In genomic region chr3:88914384-88914810, GRCm38 (mm10) we compare ENCODE assay signal across 8 mouse cellular contexts. TPM values are rescaled to one million over a fixed set of nuclear protein-coding genes. Genes with fewer than 3 reads are reported as not detected.
DNase-seq lines count a peak whose midpoint lies in the region; ATAC-seq and TF ChIP-seq lines count a peak whose summit lies in the region.

No protein-coding gene starts in this region.

- H3K9me3 ChIP-seq in forebrain, embryonic 14.5 days (replicated peaks; ENCODE audit: control insufficient read depth, low read length), result no peaks in the 10 kb centered on the region
- no peaks in the 10 kb centered on the region for H3K9me3 ChIP-seq in liver, embryonic 14.5 days (ENCODE audit: control insufficient read depth, low read length)

- no peaks in the 10 kb centered on the region for H3K27me3 ChIP-seq in forebrain, embryonic 14.5 days (replicated peaks; ENCODE audit: control insufficient read depth, insufficient read depth, low read length)
- H3K27me3 ChIP-seq in liver, embryonic 14.5 days (ENCODE audit: control insufficient read depth, insufficient read depth, low read length), result no peaks in the 10 kb centered on the region

- peak overlapping the region; percentile 80 for H3K4me2 ChIP-seq in forebrain, embryonic 14.5 days (ENCODE audit: low read length)
- peak overlapping the region; percentile 92 for H3K4me2 ChIP-seq in liver, embryonic 14.5 days (ENCODE audit: low read depth)

- peak; percentile 8; the same call in 1 of the 2 replicates for ATAC-seq in forebrain, embryonic 14.5 days
- no peak for ATAC-seq in liver, embryonic 14.5 days (ENCODE audit: insufficient read depth)

- peak overlapping the region; percentile 82 for H3K9ac ChIP-seq in forebrain, embryonic 14.5 days (ENCODE audit: low read length)
- H3K9ac ChIP-seq in liver, embryonic 14.5 days (replicated peaks), result peak overlapping the region; percentile 64

- peaks cover 6% of the 10 kb centered on the region; the same call in 1 of the 2 replicates for H3K4me1 ChIP-seq in forebrain, embryonic 14.5 days (ENCODE audit: control insufficient read depth, insufficient read depth, low read length)
- peaks cover 3 to 9% of the 10 kb centered on the region in 2 experiments; a peak in 1 of 4 replicates for H3K4me1 ChIP-seq in liver, embryonic 14.5 days (replicated peaks; ENCODE audit: control insufficient read depth in 2 of 2, insufficient read depth in 2 of 2, low read length in 1 of 2)

- H3K36me3 ChIP-seq in forebrain, embryonic 14.5 days (ENCODE audit: control insufficient read depth, insufficient read depth, low read length), result peaks cover 27% of the 10 kb centered on the region
- H3K36me3 ChIP-seq in liver, embryonic 14.5 days (replicated peaks; ENCODE audit: control insufficient read depth, insufficient read depth, low read depth), result peaks cover 11% of the 10 kb centered on the region

- WGBS in forebrain, embryonic 14.5 days, result 33% methylated on average over 8 of the region's 8 CpGs
- 22% methylated on average over 8 of the region's 8 CpGs for WGBS in liver, embryonic 14.5 days (ENCODE audit: insufficient replicate concordance)

- peak overlapping the region; percentile 69 for H3K4me3 ChIP-seq in forebrain, embryonic 14.5 days (ENCODE audit: low read depth, low read length)
- H3K4me3 ChIP-seq in liver, embryonic 14.5 days (ENCODE audit: insufficient read depth in 1 of 2, low read depth in 2 of 2, low read length in 2 of 2), result peak overlapping the region; percentile 76

- TF ChIP-seq CTCF in liver, embryonic 14.5 days (IDR thresholded peaks at IDR 0.05; ENCODE audit: low read depth), result no peak

- peak overlapping the region; percentile 76 for H3K27ac ChIP-seq in forebrain, embryonic 14.5 days (ENCODE audit: low read depth, low read length)
- peak overlapping the region; percentile 29; the same call in 1 of the 2 replicates for H3K27ac ChIP-seq in liver, embryonic 14.5 days

- DNase-seq in thymus, postnatal 14 days, result peak; percentile 22
- no peak for DNase-seq in thymus, postnatal 36 days
- DNase-seq in forebrain, embryonic 14.5 days (ENCODE audit: low spot score), result no peak
- no peak for DNase-seq in liver, embryonic 14.5 days (ENCODE audit: low read depth in 3 of 3, low spot score in 3 of 3)
- DNase-seq in frontal cortex, adult 2 months (ENCODE audit: extremely low spot score in 1 of 2, low spot score in 1 of 2), result no peak
- DNase-seq in gastrocnemius, postnatal 10 days, result no peak
- no peak for DNase-seq in gastrocnemius, adult 8-10 months (ENCODE audit: low spot score in 2 of 2)
- DNase-seq in right cerebral cortex, adult 2 months (ENCODE audit: low spot score in 2 of 2), result no peak

- TF ChIP-seq EP300 in liver, embryonic 14.5 days (IDR thresholded peaks at IDR 0.05; ENCODE audit: low read depth), result no peak

RNA-seq across cellular contexts. Expression of gene Msto1, which starts 0.6 kb away (rescaled TPM):
- polyA plus RNA-seq in forebrain, embryonic 14.5 days (2014; fragmentation: Nextera tagmentation; extraction: Ambion mirVana), result 46.5 and 51.9 TPM in 2 replicates
- polyA plus RNA-seq in liver, embryonic 14.5 days (2012; rRNA removed), result 9.7 and 10.4 TPM in 2 replicates
- polyA plus RNA-seq in liver, embryonic 14.5 days (2014; fragmentation: Nextera tagmentation; extraction: Ambion mirVana), result 12.0 and 13.1 TPM in 2 replicates
- 34.7 and 36.8 TPM in 2 replicates for polyA plus RNA-seq in frontal cortex, adult 2 months (2012; rRNA removed)
- total RNA-seq in gastrocnemius, postnatal 10 days (2021), result 10 to 100 TPM; 13.8 to 18.7 TPM
- total RNA-seq in gastrocnemius, adult 8-10 months (2022), result 1 to 10 TPM; 6.6 to 8.3 (median 7.7) TPM

RNA-seq across cellular contexts. Expression of gene Ash1l, which starts 36.0 kb away (rescaled TPM):
- 13.6 and 18.1 TPM in 2 replicates for polyA plus RNA-seq in forebrain, embryonic 14.5 days (2014; fragmentation: Nextera tagmentation; extraction: Ambion mirVana)
- 2.3 and 3.2 TPM in 2 replicates for polyA plus RNA-seq in liver, embryonic 14.5 days (2012; rRNA removed)
- polyA plus RNA-seq in liver, embryonic 14.5 days (2014; fragmentation: Nextera tagmentation; extraction: Ambion mirVana), result 3.6 TPM in 2 replicates
- 31.4 and 33.0 TPM in 2 replicates for polyA plus RNA-seq in frontal cortex, adult 2 months (2012; rRNA removed)
- 10 to 100 TPM; 28.8 to 35.3 TPM for total RNA-seq in gastrocnemius, postnatal 10 days (2021)
- total RNA-seq in gastrocnemius, adult 8-10 months (2022), result 10 to 100 TPM; 29.8 to 38.9 (median 33.9) TPM

RNA-seq across cellular contexts. Expression of gene Dap3, which starts 36.6 kb away (rescaled TPM):
- polyA plus RNA-seq in forebrain, embryonic 14.5 days (2014; fragmentation: Nextera tagmentation; extraction: Ambion mirVana), result 147 and 159 TPM in 2 replicates
- 26.0 and 55.2 TPM in 2 replicates for polyA plus RNA-seq in liver, embryonic 14.5 days (2012; rRNA removed)
- 102 and 114 TPM in 2 replicates for polyA plus RNA-seq in liver, embryonic 14.5 days (2014; fragmentation: Nextera tagmentation; extraction: Ambion mirVana)
- polyA plus RNA-seq in frontal cortex, adult 2 months (2012; rRNA removed), result 114 and 120 TPM in 2 replicates
- total RNA-seq in gastrocnemius, postnatal 10 days (2021), result 10 to 100 TPM; 62.8 to 67.6 TPM
- 10 to 100 TPM; 56.7 to 77.4 (median 71.4) TPM for total RNA-seq in gastrocnemius, adult 8-10 months (2022)
